In the genomic region with DNA sequence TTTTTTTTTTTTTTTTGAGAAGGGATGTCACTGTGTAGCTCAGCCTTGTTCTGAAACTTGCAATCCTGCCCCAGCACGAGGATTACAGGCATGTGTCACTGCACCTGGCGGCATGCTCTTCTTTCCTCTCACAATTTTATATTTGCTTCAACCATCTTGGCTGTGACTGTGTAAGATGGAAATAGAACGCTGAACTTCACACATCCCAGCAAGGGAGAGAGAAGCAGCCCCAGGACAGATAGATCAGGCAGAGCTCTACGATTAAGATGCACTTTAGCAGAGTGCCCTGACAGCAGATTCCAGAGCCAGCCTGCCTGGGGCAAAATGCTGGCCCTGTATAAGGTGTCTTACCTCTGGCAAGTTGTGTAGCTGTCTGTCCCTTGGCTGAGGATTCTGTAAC, we compare ENCODE assay signal across 13 mouse cellular contexts.
DNase-seq lines count a peak whose midpoint lies in the region.
"Had no signal": no experiment of that assay in that cellular context is flagged by ENCODE, and none has a peak within 500 bp of the region (broad histone marks: within the 10 kb centered on the region; RNA-seq: fewer than 3 reads in every experiment).

No protein-coding gene starts in this region.

- DNase-seq in frontal cortex, adult 2 months (ENCODE audit: extremely low spot score in 1 of 2, low spot score in 1 of 2), result peak; percentile 41 to 48
- no peak for DNase-seq in frontal cortex, postnatal 10 days (ENCODE audit: low spot score in 2 of 2)
- peak; percentile 41 for DNase-seq in right cerebral cortex, adult 18-20 months
- DNase-seq in right cerebral cortex, postnatal 4 days, result no peak
- DNase-seq in left cerebral cortex, adult 9 months (ENCODE audit: low spot score in 2 of 2), result peak; percentile 22 to 37
- peak; percentile 36 to 42 for DNase-seq in right cerebral cortex, postnatal 36 days (ENCODE audit: low spot score in 2 of 2)
- DNase-seq in adrenal gland, postnatal 36 days, result no peak
- no peak for DNase-seq in layer of hippocampus, postnatal 14 days (ENCODE audit: low spot score in 2 of 2)
- DNase-seq: cerebellum, postnatal 14 days; kidney, adult 18-20 months; kidney, postnatal 36 days; layer of hippocampus, postnatal 36 days; lung, adult 2 months had no signal

Comparison
In these comparisons a context has a peak if more than half of its experiments do, and no peak if none do; other contexts are left out.
1. DNase-seq: peak in frontal cortex, adult 2 months (2 of 2), right cerebral cortex, adult 18-20 months (single experiment), left cerebral cortex, adult 9 months (2 of 2) and right cerebral cortex, postnatal 36 days (2 of 2); none in frontal cortex, postnatal 10 days (0 of 2), right cerebral cortex, postnatal 4 days (single experiment), adrenal gland, postnatal 36 days (0 of 2) and layer of hippocampus, postnatal 14 days (0 of 2).